Mouse (Mus musculus) heart, embryonic 12.5 days (tissue): ENCODE results near the gene Cd40. TPM values are rescaled to one million over a fixed set of nuclear protein-coding genes. Genes with fewer than 3 reads are reported as not detected.

Source experiments
- ATAC-seq: fragments of 200-750 bp; cut with Nextera tagmentation; 2 replicates; pipeline ENCODE4 v1.8.0; 2017; ENCODE audit warnings: moderate TSS enrichment, moderate library complexity; ENCODE audit not compliant: insufficient number of reproducible peaks, low FRiP score
- H3K27ac ChIP-seq: fragments of 300-500 bp; sonication (generic); 2 replicates; pipeline ENCODE4 v1.5.1; 2016; ENCODE audit warnings: mild to moderate bottlenecking, moderate library complexity; ENCODE audit not compliant: poor library complexity, severe bottlenecking
- H3K27me3 ChIP-seq: fragments of 300-500 bp; sonication (generic); replicated peaks from 2 replicates; pipeline ENCODE4 v1.6.1; 2016; ENCODE audit warnings: mild to moderate bottlenecking, moderate library complexity
- H3K36me3 ChIP-seq: fragments of 300-500 bp; sonication (generic); 2 replicates; pipeline ENCODE4 v1.6.1; 2016; ENCODE audit warnings: mild to moderate bottlenecking, moderate library complexity
- H3K4me1 ChIP-seq: fragments of 300-500 bp; sonication (generic); replicated peaks from 2 replicates; pipeline ENCODE4 v1.6.1; 2016; ENCODE audit warnings: mild to moderate bottlenecking
- H3K4me2 ChIP-seq: fragments of 300-500 bp; sonication (generic); 2 replicates; pipeline ENCODE4 v1.6.1; 2016; ENCODE audit warnings: mild to moderate bottlenecking, moderate library complexity
- H3K4me3 ChIP-seq: fragments of 300-500 bp; sonication (generic); 2 replicates; pipeline ENCODE4 v1.5.1; 2016; ENCODE audit warnings: mild to moderate bottlenecking
- H3K9ac ChIP-seq: fragments of 300-500 bp; sonication (generic); 2 replicates; pipeline ENCODE4 v1.6.1; 2016; ENCODE audit warnings: mild to moderate bottlenecking, moderate library complexity
- H3K9me3 ChIP-seq: fragments of 300-500 bp; sonication (generic); replicated peaks from 2 replicates; pipeline ENCODE4 v1.6.1; 2016; ENCODE audit warnings: mild to moderate bottlenecking, moderate library complexity
- WGBS: fragments of 180-500 bp; shearing (Covaris S2); methylation state at CpG from one replicate; pipeline ENCODE4 v1.1.7; 2016; 5-methylcytosine and 5-hydroxymethylcytosine counted together
- polyA plus RNA-seq: library from polyadenylated mRNA; unstranded; fragments of >200 nt; fragmentation: Nextera tagmentation; extraction: Ambion mirVana; gene quantifications from 2 replicates; pipeline ENCODE4 v1.2.1, GENCODE M21; 2016

Cd40 gene
- polyA plus RNA-seq, 1 experiment from 2014 or later, result 7.2 TPM

DNA sequence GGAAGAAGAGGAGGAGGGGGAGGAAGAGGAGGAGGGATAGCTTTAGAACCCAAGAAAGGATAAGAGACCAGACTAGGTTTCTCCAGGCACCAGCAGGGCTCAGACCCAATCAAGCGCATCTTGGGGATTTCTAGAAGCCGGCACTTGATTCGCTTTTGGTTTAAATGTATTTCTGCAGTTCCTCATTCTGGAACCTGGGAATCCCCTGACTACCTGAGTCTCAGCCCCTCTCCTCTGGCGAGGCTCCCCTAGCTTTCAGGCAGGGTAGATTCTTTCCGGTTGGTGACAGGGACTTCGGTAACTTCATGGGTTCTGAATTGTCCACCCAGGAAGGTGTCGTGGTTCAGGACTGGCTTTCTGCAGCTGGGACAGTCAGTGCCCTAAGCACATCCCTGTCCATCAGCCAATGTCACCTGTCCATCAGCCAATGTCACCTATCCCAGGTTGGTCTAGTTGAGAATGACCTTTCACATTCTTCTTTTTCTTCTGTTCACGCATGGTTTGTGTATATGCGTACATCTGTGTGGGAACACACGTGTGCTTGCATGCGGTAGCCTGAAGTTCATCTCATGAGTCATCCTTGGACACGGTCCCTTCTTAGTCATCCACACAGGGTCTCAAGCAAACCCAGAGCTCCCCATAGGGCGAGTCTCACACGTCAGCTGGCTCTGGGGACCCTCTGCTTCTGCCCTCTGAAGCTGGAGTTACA lies 1.1 kb downstream of the Cd40 start:
- Histone ChIP-seq H3K4me1 (peaks cover 20% of the 10 kb centered on the region), H3K27ac (no peak overlapping the region), H3K9ac (no peak overlapping the region), H3K9me3 (no peaks in the 10 kb centered on the region), H3K4me2 (peak overlapping the region; percentile 76), H3K4me3 (peak overlapping the region; percentile 46), H3K36me3 (no peaks in the 10 kb centered on the region), H3K27me3 (peaks cover 13% of the 10 kb centered on the region)
- ATAC-seq, result no peak
- 72% methylated on average over 14 of the region's 14 CpGs for WGBS

DNA sequence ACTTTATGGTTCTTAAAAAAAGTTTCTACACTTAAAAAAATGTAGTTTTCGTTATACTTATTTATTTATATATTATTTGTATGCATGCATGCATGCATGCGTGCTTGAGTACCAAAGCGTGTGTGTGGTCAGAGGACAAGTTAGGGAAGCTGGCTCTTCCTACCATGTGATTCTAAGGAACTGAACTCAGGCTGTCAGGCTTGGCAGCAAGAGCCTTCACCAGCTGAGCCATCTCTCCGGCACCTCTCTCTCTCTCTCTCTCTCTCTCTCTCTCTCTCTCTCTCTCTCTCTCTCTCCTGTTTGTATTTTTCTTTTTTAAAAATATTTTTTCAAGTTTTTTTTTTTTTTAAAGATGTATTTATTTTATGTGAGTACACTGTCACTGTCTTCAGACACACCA lies 4.5 kb downstream of the Cd40 start:
- ATAC-seq, result no peak
- Histone ChIP-seq H3K9me3 (no peaks in the 10 kb centered on the region), H3K9ac (no peak overlapping the region), H3K27me3 (peaks cover 14% of the 10 kb centered on the region), H3K27ac (no peak overlapping the region), H3K4me3 (no peak overlapping the region), H3K4me1 (peaks cover 17% of the 10 kb centered on the region), H3K36me3 (no peaks in the 10 kb centered on the region), H3K4me2 (no peak overlapping the region)
- 89% methylated on average over 4 of the region's 4 CpGs for WGBS

DNA sequence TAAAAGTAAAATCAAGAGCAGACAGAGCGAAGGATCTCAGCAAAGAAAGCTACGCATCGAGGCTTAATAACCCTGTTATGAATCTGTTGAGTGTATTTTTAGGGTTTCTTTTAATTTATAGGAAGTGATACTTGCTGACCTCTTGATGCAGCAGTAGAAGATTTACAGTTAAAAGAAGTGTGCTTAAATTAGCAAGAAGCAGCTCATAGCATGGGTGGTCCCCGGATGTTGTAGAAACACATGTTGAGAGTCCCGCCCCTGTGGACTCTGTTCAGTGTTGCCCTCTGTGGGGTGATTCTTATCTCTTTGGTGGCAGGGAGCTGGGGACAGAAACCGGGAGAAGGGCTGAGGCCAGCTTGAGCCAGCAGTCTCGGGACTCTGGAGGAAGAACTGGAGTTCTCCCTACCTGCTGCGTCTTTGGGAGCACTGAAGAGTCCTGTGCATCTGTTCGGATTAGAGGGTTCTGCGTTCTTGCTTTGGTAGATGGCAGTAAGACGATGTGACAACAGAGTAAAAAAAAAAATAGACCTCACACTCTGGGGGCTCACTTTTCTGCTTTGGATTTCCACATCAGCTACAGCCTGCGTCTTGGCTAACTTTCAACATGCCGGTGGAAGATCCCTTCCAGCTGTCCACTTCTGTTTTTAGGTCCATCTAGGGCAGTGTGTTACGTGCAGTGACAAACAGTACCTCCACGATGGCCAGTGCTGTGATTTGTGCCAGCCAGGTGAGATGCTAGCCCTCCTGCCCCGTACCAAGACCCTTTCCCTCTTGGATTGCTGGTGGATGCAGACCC lies 6.4 kb downstream of the Cd40 start:
- no peak for ATAC-seq
- 70% methylated on average over 16 of the region's 16 CpGs for WGBS
- no peaks in the 10 kb centered on the region for H3K36me3 ChIP-seq
- no peak overlapping the region for H3K4me3 ChIP-seq
- no peak overlapping the region for H3K27ac ChIP-seq
- no peak overlapping the region for H3K9ac ChIP-seq
- H3K4me1 ChIP-seq, result no peaks in the 10 kb centered on the region
- H3K4me2 ChIP-seq, result no peak overlapping the region
- H3K27me3 ChIP-seq, result peaks cover 26% of the 10 kb centered on the region
- no peaks in the 10 kb centered on the region for H3K9me3 ChIP-seq

DNA sequence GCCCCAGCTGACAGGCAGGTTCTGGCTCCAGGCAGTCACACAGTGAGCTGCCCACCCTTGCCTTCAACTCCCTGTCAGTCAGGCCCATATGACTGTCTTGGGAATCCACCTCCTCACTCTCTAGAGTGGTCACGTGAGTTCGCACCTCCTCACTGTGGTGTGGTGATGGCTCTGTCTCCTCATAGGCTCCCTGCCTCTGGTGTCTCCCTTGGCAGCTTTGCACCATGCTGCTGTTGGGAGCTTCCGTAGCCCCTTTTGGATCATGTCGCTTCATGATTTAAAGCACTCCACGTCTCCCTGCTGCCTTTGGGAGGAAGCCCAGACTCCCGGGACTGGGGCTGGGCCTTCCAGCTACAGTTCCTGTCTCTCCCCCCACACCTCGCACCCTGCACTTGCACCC lies 9.1 kb downstream of the Cd40 start:
- Histone ChIP-seq H3K4me3 (no peak overlapping the region), H3K4me2 (no peak overlapping the region), H3K4me1 (no peaks in the 10 kb centered on the region), H3K9ac (no peak overlapping the region), H3K36me3 (no peaks in the 10 kb centered on the region), H3K27ac (no peak overlapping the region), H3K9me3 (no peaks in the 10 kb centered on the region), H3K27me3 (peaks cover 31% of the 10 kb centered on the region)
- 52% methylated on average over 7 of the region's 7 CpGs for WGBS
- ATAC-seq, result no peak

DNA sequence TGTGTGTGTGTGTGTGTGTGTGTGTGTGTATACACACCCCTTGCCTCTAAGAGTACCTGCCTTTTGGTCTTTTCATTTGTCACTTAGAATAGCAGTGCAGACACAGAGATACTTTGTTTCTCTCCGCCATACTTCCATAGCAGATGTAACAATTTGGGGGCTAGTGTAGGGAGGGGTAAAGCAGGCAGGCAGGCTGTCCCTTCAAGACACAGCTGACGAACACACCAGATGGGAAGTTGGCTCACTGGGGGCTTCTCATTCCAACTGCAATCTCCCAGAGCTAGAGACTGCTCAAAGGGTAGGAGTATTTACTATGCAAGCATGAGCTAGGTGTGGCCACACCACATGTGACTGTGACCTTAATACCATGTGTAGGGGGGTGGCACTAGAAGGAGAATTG lies 13.4 kb downstream of the Cd40 start:
- no peaks in the 10 kb centered on the region for H3K36me3 ChIP-seq
- no peak overlapping the region for H3K4me2 ChIP-seq
- no peaks in the 10 kb centered on the region for H3K9me3 ChIP-seq
- peaks cover 58% of the 10 kb centered on the region for H3K27me3 ChIP-seq
- H3K9ac ChIP-seq, result no peak overlapping the region
- ATAC-seq, result no peak
- no peak overlapping the region for H3K27ac ChIP-seq
- no peak overlapping the region for H3K4me3 ChIP-seq
- H3K4me1 ChIP-seq, result peaks cover 7% of the 10 kb centered on the region
- WGBS, result 84% methylated on average over 2 of the region's 2 CpGs

DNA sequence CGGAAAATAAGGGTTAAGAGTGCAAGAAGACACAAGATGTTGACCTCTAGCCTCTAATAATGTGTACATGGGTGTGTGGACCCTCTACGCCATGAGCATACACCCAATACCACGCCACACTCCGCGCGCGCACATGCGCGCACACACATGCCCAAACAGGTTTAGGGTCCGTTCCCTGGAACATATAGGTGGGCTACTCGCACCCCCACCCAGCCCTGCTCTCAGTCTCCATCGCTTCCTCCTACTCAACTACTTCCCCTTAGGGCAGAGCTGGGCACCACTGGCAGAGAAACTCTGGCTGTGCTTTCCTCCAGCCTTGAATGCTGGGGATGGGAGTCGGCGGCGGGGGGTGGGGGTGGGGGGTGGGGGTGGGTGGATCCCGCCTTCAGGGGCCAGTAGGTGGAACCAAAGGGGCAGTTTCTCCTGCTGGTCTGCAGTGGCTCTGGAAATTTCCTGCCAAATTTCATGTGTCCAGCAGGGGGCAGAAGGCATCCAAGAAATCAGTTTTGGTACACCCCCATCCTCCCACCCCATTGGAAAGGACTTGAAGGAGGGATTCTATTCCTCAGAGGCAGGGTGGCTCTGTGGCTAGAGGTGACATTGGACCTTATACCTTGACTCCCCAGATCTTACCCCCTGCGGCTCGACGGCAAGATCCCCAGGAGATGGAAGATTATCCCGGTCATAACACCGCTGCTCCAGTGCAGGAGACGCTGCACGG lies 14.8 kb downstream of the Cd40 start:
- H3K4me2 ChIP-seq, result peak overlapping the region; percentile 35; the same call in 1 of the 2 replicates

DNA sequence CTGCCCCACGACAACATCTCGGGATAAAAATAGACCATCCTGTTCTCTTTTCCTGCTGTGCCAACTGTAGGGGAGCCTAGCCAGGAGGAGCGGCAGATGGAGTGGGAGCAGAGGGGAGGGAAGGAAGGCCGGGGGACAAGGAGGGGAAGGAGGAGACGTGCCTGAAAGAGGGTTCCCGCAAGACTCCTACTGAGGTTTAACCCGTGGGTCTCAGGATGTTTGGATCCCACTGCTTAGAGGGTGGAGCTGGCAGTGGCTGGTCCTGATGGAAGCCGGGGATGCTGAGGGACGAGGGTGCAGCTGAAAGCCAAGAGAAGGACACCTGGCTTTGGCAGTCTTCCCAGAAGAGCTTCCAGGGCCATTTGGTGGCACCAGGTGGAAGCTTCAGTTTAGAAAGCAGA lies 18.0 kb downstream of the Cd40 start:
- Histone ChIP-seq H3K4me1 (peaks cover 12% of the 10 kb centered on the region), H3K4me2 (no peak overlapping the region), H3K36me3 (no peaks in the 10 kb centered on the region), H3K9ac (no peak overlapping the region), H3K27me3 (peaks cover 92% of the 10 kb centered on the region), H3K9me3 (no peaks in the 10 kb centered on the region), H3K4me3 (no peak overlapping the region), H3K27ac (no peak overlapping the region)
- ATAC-seq, result no peak
- 21% methylated on average over 9 of the region's 9 CpGs for WGBS

More for the DNA sequence above, 14.8 kb downstream of the Cd40 start:
- Histone ChIP-seq H3K4me3 (no peak overlapping the region), H3K27me3 (peaks cover 72% of the 10 kb centered on the region), H3K4me1 (peaks cover 12% of the 10 kb centered on the region), H3K36me3 (no peaks in the 10 kb centered on the region), H3K27ac (no peak overlapping the region), H3K9me3 (no peaks in the 10 kb centered on the region), H3K9ac (no peak overlapping the region)
- 0 out of 2 replicates have a peak, but pooled peaks have one; percentile 16 for ATAC-seq
- 18% methylated on average over 23 of the region's 23 CpGs for WGBS

DNA sequence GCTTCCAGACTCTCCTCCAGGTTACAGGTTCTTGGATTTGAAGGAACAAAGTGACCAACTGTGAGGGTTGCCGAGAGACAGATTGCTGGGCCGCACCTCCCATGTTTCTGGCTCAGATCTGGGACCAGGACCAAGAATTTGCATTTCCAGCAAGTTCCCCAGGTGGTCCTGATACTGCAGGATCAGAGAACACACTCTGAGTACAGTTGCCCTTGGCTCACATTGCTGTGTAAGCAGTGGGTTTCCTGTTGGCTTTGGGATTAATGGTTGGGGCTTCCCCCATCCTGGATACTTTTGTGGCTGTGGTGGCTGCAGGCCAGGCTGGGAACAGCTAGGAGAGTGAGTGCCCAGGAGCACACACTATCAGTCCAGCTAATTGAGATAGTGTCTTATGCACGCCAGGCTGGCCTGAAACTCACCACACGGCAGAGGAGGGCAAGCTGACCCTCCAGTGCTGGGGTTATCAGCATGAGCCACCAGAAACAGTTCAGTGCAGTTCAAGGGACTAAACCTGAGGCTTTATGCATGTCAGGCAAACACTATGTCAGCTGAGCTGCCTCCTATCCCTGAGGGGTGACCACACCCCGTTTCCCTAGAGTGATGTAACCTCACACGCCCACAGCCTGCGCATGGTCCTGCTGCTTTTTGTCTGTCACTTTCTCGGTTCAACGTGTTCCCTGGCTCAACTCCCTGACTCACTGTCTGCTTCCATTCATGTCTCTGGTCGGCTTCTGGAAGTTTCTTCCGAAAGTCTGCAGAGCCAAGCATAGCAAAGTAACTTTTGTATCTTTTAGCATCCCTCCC lies 18.9 kb downstream of the Cd40 start:
- H3K4me1 ChIP-seq, result peaks cover 12% of the 10 kb centered on the region
- H3K36me3 ChIP-seq, result no peaks in the 10 kb centered on the region
- H3K27me3 ChIP-seq, result peaks cover 94% of the 10 kb centered on the region
- ATAC-seq, result peak; percentile 54; the same call in 1 of the 2 replicates
- no peak overlapping the region for H3K9ac ChIP-seq
- no peak overlapping the region for H3K4me3 ChIP-seq
- no peak overlapping the region for H3K27ac ChIP-seq
- no peak overlapping the region for H3K4me2 ChIP-seq
- no peaks in the 10 kb centered on the region for H3K9me3 ChIP-seq
- 27% methylated on average over 11 of the region's 11 CpGs for WGBS

DNA sequence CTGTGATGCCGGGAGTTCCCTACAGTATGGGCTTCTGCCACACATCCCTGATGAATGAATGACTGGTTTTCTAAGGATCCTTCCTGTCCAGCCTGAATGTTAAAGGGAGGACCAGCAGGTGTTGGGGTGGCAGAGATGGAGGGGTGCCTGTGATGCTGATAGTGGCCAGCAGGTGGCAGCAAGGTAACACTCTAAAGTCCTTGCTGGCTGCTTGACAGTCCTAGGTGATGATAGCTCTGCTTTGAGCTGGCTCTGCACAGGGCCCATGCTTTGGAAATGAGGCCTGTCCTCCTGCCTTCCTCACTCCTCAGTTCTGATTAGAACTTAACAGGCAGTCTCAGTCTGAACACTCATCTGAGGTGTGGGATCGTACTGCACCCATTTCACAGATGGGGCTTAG lies 19.5 kb downstream of the Cd40 start:
- WGBS, result 32% methylated on average over 2 of the region's 2 CpGs
- peaks cover 94% of the 10 kb centered on the region for H3K27me3 ChIP-seq
- H3K4me2 ChIP-seq, result no peak overlapping the region
- 0 out of 2 replicates have a peak, but pooled peaks have one; percentile 27 for ATAC-seq
- H3K4me1 ChIP-seq, result peaks cover 12% of the 10 kb centered on the region
- H3K9ac ChIP-seq, result no peak overlapping the region
- no peaks in the 10 kb centered on the region for H3K36me3 ChIP-seq
- H3K27ac ChIP-seq, result no peak overlapping the region
- H3K4me3 ChIP-seq, result no peak overlapping the region
- H3K9me3 ChIP-seq, result no peaks in the 10 kb centered on the region

DNA sequence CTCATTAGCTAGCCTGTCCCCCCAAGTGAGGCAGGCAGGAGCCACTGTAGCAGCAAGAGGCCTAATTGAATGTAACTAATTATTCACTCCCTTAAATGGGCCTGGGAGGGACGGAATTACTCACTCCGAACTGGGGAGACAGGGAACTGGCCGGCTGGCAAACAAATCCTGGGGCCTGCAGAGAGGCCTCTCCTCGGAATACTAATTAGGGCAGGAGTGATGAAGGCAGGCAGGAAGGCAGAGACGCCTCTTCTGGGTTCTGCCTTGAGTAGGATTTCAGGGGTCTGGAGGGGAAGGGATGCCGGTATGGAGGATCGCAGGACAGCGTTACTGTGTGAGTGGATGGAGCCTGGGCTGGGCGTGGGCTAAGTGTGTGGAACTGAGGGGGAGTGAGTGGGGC lies 21.6 kb downstream of the Cd40 start:
- H3K27me3 ChIP-seq, result peaks cover 96% of the 10 kb centered on the region
- ATAC-seq, result no peak
- H3K9me3 ChIP-seq, result no peaks in the 10 kb centered on the region
- no peak overlapping the region for H3K4me3 ChIP-seq
- H3K27ac ChIP-seq, result no peak overlapping the region
- peaks cover 12% of the 10 kb centered on the region; the same call in 1 of the 2 replicates for H3K4me1 ChIP-seq
- no peak overlapping the region for H3K9ac ChIP-seq
- H3K36me3 ChIP-seq, result no peaks in the 10 kb centered on the region
- H3K4me2 ChIP-seq, result no peak overlapping the region
- 9% methylated on average over 9 of the region's 9 CpGs for WGBS
